Mouse (Mus musculus) olfactory bulb, adult 2 months (tissue): Measurements from ENCODE around the gene Zdhhc19. TPM values are rescaled to one million over a fixed set of nuclear protein-coding genes. Genes with fewer than 3 reads are reported as not detected.
"Not testable (repeated sequence)": the region's sequence is repeated elsewhere in the genome, so short reads cannot be mapped to it uniquely, and the experiment has no call there.

Experiments
- H3K27ac ChIP-seq: fragments of 200-500 bp; 2 replicates; pipeline ENCODE4 v1.5.1; 2012; ENCODE audit warnings: low read depth, low read length; ENCODE audit not compliant: insufficient read depth
- H3K4me1 ChIP-seq: fragments of 200-500 bp; 2 replicates; pipeline ENCODE4 v1.6.1; 2012; ENCODE audit warnings: low read length; ENCODE audit not compliant: control insufficient read depth, insufficient read depth
- H3K4me3 ChIP-seq: fragments of 200-500 bp; 2 replicates; pipeline ENCODE4 v1.5.1; 2012; ENCODE audit warnings: mild to moderate bottlenecking, low read depth, low read length, moderate library complexity; ENCODE audit not compliant: insufficient read depth
- CTCF ChIP-seq: fragments of 200-500 bp; IDR thresholded peaks from 2 replicates; pipeline ENCODE4 v1.5.1; 2012; ENCODE audit warnings: low read depth, mild to moderate bottlenecking, low read length, moderate library complexity; ENCODE audit not compliant: insufficient read depth
- POLR2A ChIP-seq: fragments of 200-500 bp; IDR thresholded peaks from 2 replicates; pipeline ENCODE4 v1.6.1; 2012; ENCODE audit warnings: mild to moderate bottlenecking, low read depth, low read length, moderate library complexity; ENCODE audit not compliant: insufficient read depth
- WGBS: fragments of 180-500 bp; shearing (Covaris S2); methylation state at CpG from one replicate; pipeline ENCODE4 v1.1.7; 2018; 5-methylcytosine and 5-hydroxymethylcytosine counted together
- polyA plus RNA-seq: library from polyadenylated mRNA; stranded (reverse); fragments of >200 nt; gene quantifications from 2 replicates; pipeline ENCODE4 v1.2.4, GENCODE M21; 2012; ENCODE audit warnings: low replicate concordance; ENCODE audit not compliant: missing spikeins, insufficient read depth, insufficient read length

Zdhhc19 gene
- polyA plus RNA-seq, 1 experiment = not detected

- WGBS = 73% methylated on average over 7 of the region's 7 CpGs
- TF ChIP-seq POLR2A = no peak
- no peak for TF ChIP-seq CTCF
- no peak overlapping the region for H3K4me3 ChIP-seq
- no peaks in the 10 kb centered on the region for H3K4me1 ChIP-seq
- H3K27ac ChIP-seq = no peak overlapping the region
Measured at GRCm38 (mm10) chr16:32484431-32484871, 11.6 kb upstream of the Zdhhc19 start.

DNA sequence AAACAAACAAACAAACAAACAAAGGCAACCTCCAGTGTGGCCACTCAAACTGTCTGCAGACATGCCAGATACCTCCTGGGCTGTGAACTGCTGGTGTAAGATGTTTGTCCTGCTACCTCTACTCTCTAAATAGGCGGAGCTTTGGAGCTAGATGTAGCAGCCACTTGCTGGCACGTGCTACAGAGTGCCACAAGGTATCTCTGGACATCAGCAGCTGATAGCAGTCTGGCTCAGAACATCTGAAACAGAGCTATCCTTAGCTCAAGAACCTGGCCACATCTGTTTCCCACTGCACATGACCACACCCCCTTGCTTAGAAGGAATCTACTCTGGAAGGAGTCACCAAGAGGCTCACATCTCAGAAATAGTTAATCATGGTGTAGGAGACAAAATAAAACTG lies 10.9 kb upstream of the Zdhhc19 start:
- no peak overlapping the region for H3K4me3 ChIP-seq
- no peaks in the 10 kb centered on the region for H3K4me1 ChIP-seq
- WGBS = 80% methylated on average over 2 of the region's 2 CpGs
- TF ChIP-seq POLR2A (no peak), CTCF (no peak)
- no peak overlapping the region for H3K27ac ChIP-seq

DNA sequence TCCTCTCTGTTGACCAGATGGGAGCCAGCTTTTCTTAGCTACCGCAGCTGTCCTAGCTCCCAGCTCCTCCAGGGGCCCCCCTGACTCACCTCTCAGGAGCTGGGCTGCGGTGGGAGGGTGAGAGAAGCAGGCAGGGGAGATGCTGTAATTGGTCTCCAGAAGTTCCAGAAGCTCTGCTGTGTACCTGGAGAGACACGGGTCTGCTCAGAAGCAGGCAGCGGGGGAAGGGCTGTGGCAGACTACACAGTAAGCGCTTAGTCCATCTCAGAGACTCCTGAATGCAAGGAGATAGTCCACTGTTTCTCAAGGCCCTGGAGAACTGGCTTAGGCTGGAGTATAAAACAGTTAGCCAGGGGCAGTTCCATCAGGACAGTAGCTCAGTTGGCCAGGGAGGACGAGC lies 10.0 kb upstream of the Zdhhc19 start:
- Histone ChIP-seq H3K4me3 (no peak overlapping the region), H3K4me1 (no peaks in the 10 kb centered on the region), H3K27ac (no peak overlapping the region)
- TF ChIP-seq POLR2A = no peak
- no peak for TF ChIP-seq CTCF
- 82% methylated on average over 6 of the region's 6 CpGs for WGBS

GRCm38 (mm10) chr16:32487234-32488111 lies 8.6 kb upstream of the Zdhhc19 start, which contains the start of gene Slc51a:
TSS of gene Slc51a (minus strand) at chr16:32487879.
- H3K4me3 ChIP-seq = no peak within 1 kb of the TSS
- H3K27ac ChIP-seq = no peak within 1 kb of the TSS
- WGBS = 79% methylated on average over 15 of the region's 15 CpGs
- no peak for TF ChIP-seq POLR2A
- TF ChIP-seq CTCF = no peak
- no peaks in the 10 kb centered on the region for H3K4me1 ChIP-seq

- TF ChIP-seq CTCF = no peak
- Histone ChIP-seq H3K4me1 (no peaks in the 10 kb centered on the region), H3K27ac (no peak overlapping the region), H3K4me3 (no peak overlapping the region)
- 96% methylated on average over 3 of the region's 3 CpGs for WGBS
Measured at GRCm38 (mm10) chr16:32488939-32489338, 7.1 kb upstream of the Zdhhc19 start.

DNA sequence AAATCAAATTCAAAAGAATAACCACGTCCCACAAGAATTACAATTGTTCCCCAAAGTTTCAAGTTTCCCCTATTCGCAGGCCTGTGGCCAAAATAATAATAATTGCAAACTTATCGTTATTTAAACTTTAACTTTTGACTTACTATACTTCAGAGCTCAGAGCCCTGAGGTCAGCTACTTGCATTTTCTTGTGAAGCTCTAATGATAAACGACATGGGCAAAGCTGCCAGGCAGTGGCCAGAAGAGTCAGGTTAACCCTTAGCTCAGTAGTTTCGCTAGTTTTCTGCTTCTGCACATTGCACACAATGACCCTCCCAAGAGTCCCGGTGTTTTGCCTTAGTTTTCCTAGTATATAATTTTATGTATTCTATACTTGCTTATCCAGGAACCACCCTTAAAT lies 1.7 kb upstream of the Zdhhc19 start:
- 71% methylated on average over 6 of the region's 6 CpGs for WGBS
- not testable (repeated sequence) for H3K27ac ChIP-seq, H3K4me1 ChIP-seq, H3K4me3 ChIP-seq

DNA sequence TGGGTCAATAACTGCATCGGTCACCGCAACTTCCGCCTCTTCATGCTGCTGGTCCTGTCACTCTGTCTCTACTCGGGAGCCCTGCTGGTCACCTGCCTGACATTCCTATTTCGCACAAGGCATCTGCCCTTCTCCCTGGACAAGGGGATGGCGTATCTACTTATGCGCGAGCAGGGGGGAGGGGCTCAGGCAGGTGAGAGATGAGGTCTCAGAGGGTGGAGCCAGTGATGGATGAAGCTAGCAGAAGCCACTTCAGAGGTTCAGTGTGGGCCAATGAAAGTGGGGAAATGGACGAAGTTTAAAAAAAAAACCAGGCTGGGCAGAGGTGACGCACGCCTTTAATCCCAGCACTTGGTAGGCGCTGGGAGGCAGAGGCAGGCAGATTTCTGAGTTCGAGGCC lies 2.9 kb downstream of the Zdhhc19 start:
- Histone ChIP-seq H3K27ac (no peak overlapping the region), H3K4me1 (peaks cover 3% of the 10 kb centered on the region; the same call in 1 of the 2 replicates), H3K4me3 (no peak overlapping the region)
- WGBS = 81% methylated on average over 13 of the region's 13 CpGs
- TF ChIP-seq POLR2A (no peak), CTCF (no peak)

- no peak overlapping the region for H3K27ac ChIP-seq
- WGBS = 7% methylated on average over 22 of the region's 22 CpGs
- peak; percentile 90 for TF ChIP-seq CTCF
- TF ChIP-seq POLR2A = no peak
- peak overlapping the region; percentile 48 for H3K4me3 ChIP-seq
- H3K4me1 ChIP-seq = peaks cover 3% of the 10 kb centered on the region; the same call in 1 of the 2 replicates
Measured at GRCm38 (mm10) chr16:32499430-32500037, 3.5 kb downstream of the Zdhhc19 start.

- Histone ChIP-seq H3K4me1 (peaks cover 3% of the 10 kb centered on the region; the same call in 1 of the 2 replicates), H3K27ac (no peak overlapping the region), H3K4me3 (no peak overlapping the region)
- WGBS = 59% methylated on average over 7 of the region's 7 CpGs
- TF ChIP-seq POLR2A (no peak), CTCF (no peak)
Measured at GRCm38 (mm10) chr16:32501459-32501858, 5.4 kb downstream of the Zdhhc19 start.
